Mouse (Mus musculus) fibroblast of lung, adult 2 months (primary cell): ENCODE data around the gene Ccs.
"Not testable (repeated sequence)": the region's sequence is repeated elsewhere in the genome, so short reads cannot be mapped to it uniquely, and the experiment has no call there.

Experiments
- DNase-seq: peaks from one replicate; pipeline ENCODE4 v3.0.0-alpha.2; 2011; ENCODE audit warnings: low read depth

The Ccs gene

GRCm38 (mm10) chr19:4836096-4836495 is 3.0 kb downstream of the Ccs start:
- no peak for DNase-seq

- no peak for DNase-seq
These were observed 5.2 kb downstream of the Ccs start for GRCm38 (mm10) chr19:4833977-4834376.

- peak; percentile 44 for DNase-seq
These were observed 10.0 kb downstream of the Ccs start for GRCm38 (mm10) chr19:4829156-4829555.

GRCm38 (mm10) chr19:4828444-4829114 is 10.6 kb downstream of the Ccs start:
- no peak for DNase-seq

- peak; percentile 85 for DNase-seq
These were observed 18.3 kb downstream of the Ccs start for GRCm38 (mm10) chr19:4820678-4821303.

GRCm38 (mm10) chr19:4817182-4817835 is 21.8 kb downstream of the Ccs start:
- no peak for DNase-seq

GRCm38 (mm10) chr19:4813015-4813414 is 26.1 kb downstream of the Ccs start:
- no peak for DNase-seq

- not testable (repeated sequence) for DNase-seq
These were observed 26.7 kb downstream of the Ccs start for GRCm38 (mm10) chr19:4812334-4812949.

- no peak for DNase-seq
These were observed 27.3 kb downstream of the Ccs start for GRCm38 (mm10) chr19:4811909-4812242.

GRCm38 (mm10) chr19:4811063-4811908 is 27.8 kb downstream of the Ccs start, which contains the start of the genes Gm21992 and Rbm14:
TSS of gene Gm21992 (minus strand) at chr19:4811612.
TSS of gene Rbm14 (minus strand) at chr19:4811634.
- peak; percentile 94 for DNase-seq

GRCm38 (mm10) chr19:4810746-4811062 is 28.4 kb downstream of the Ccs start:
- no peak for DNase-seq

- no peak for DNase-seq
These were observed 28.8 kb downstream of the Ccs start for GRCm38 (mm10) chr19:4810309-4810708.

GRCm38 (mm10) chr19:4803283-4803682 is 35.8 kb downstream of the Ccs start:
- no peak for DNase-seq

GRCm38 (mm10) chr19:4802691-4803091 is 36.4 kb downstream of the Ccs start:
- DNase-seq, result no peak

- no peak for DNase-seq
These were observed 40.0 kb downstream of the Ccs start for GRCm38 (mm10) chr19:4799083-4799482.

GRCm38 (mm10) chr19:4797846-4798245 is 41.3 kb downstream of the Ccs start:
- DNase-seq, result no peak

GRCm38 (mm10) chr19:4795929-4796328 is 43.2 kb downstream of the Ccs start:
- no peak for DNase-seq

- peak; percentile 99 for DNase-seq
These were observed 45.2 kb downstream of the Ccs start, which contains the start of gene Rbm4 for GRCm38 (mm10) chr19:4793831-4794422. TSS of gene Rbm4 (minus strand) at chr19:4793901.

GRCm38 (mm10) chr19:4793281-4793830 is 45.8 kb downstream of the Ccs start:
- DNase-seq, result no peak

- no peak for DNase-seq
These were observed 52.8 kb downstream of the Ccs start for GRCm38 (mm10) chr19:4786313-4786712.

GRCm38 (mm10) chr19:4785206-4785605 is 53.9 kb downstream of the Ccs start:
- DNase-seq, result no peak
